Mouse (Mus musculus) T-helper 17 cell (primary cell): ENCODE measurements at regions not wholly inside any gene's neighbourhood (a gene's known extent, or its start where the extent isn't known, plus 50 kb on each side); places are given as distances from the start of the nearest gene placed in this dataset.

Source experiments
- in situ Hi-C, 2 experiments: fragments of 300-600 bp; cut with MboI, MseI; formaldehyde crosslinking; loops; 1 replicate in 1 of 2; 2 replicates in 1 of 2; pipeline ENCODE4 v1.15.1; 2025; ENCODE audit warnings: high pct_unique_total_duplicates in 2 of 2

DNA sequence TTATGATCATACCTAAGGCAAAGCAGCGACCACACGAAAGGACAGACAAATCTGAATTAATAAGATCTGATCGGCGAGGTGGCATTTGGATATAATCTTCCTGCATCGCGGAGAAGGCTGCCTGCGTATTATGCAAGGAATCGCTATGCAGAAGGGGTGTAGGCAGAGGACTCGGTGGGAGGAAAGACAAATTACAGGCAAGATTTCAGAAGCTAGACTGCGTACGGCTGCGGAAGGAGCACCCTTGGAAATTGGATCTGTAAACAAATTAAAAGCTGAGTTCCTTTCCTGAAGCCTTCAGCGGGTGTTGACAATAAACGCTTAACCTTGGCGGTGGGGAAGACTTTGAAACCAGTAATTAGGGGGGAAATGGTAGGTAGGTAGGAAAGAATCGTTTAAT is 257.3 kb downstream of the Barhl2 start:
- in situ Hi-C loops = no loop called here

DNA sequence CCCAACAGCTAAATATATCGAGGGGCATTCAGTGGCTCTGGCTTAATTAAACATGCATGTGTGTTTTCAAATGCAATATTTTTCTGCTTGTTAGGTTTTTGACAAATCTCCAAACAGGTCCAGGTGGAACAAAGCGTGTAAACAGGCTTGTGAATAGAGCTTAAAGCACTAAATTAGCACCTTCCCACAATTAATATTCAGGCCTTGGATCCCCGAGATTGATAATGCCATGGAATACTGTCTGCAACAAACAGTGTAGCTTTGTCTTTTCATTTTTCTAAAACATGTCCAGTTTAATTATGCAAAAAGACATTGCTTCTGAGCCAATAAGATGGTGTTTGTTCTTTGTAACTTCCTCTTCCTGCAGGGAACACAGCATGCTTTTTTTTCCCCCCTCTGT is 258.9 kb downstream of the Barhl2 start:
- in situ Hi-C loops = no loop called here

- in situ Hi-C loops = no loop called here
Measured at GRCm38 (mm10) chr5:106191141-106191540, 266.8 kb downstream of the Barhl2 start.

- in situ Hi-C loops = no loop called here
Measured at GRCm38 (mm10) chr5:106181726-106182125, 276.2 kb downstream of the Barhl2 start.

- in situ Hi-C loops = no loop called here
Measured at GRCm38 (mm10) chr5:106172162-106172561, 285.8 kb downstream of the Barhl2 start.

GRCm38 (mm10) chr5:106170405-106170804 is 287.6 kb downstream of the Barhl2 start:
- in situ Hi-C loops = no loop called here

DNA sequence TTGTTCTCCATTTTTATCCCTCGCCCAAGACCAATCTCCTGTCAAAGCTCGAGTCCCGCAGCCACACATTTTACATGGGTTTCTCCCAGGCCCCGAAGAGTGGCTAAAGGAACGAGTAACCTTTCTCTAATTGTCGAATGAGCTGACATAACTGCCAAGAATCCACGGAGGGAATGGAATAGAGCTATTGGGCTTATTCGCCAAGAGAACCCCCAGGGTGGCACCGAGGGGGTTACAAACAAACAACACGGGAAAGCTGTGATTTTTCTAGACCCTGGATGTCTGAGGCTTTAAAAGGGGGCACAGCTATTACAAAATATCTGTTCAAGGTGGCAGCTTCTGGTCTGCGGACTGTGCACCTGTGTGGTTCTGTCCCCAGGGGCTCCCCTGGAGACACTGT is 290.4 kb downstream of the Barhl2 start:
- in situ Hi-C loops = no loop called here

- in situ Hi-C loops = no loop called here
Measured at GRCm38 (mm10) chr5:106166266-106166665, 289.9 kb downstream of the Zfp326 start.

- in situ Hi-C loops = no loop called here
Measured at GRCm38 (mm10) chr5:106164190-106164589, 287.8 kb downstream of the Zfp326 start.

DNA sequence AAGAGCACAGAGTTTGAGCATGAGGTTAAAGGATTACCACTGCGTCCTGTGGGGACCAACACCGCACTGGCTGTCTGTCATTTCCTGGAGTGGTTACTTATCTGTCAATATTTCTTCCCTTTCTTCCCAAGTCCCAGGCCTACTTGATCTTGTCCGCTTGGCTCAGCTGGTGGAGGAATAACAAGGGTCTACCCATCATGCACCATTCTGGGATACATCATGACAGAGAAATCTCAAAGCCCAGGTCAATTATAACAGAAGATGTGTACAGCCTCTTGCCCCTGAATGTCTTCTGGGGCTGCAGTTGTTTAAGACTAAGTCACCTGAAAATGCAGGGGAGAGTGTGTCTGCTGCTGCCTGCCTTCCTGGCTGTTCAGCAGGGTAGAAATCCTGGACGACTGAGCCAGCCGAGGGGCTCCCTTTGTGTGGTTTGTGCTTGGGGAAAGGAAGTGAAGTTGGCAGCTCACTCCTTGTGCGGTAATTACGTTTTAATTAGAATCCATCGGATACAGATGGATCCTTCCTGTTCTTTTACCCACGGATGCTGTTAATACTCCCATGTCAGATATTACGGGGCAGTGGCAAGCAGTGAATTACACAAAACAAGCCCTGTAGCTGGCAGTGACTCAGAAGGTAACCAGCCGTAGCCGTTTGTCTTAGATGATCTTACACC is 286.8 kb downstream of the Zfp326 start:
- in situ Hi-C loops = no loop called here

GRCm38 (mm10) chr5:106139109-106139508 is 262.7 kb downstream of the Zfp326 start:
- in situ Hi-C loops = no loop called here

DNA sequence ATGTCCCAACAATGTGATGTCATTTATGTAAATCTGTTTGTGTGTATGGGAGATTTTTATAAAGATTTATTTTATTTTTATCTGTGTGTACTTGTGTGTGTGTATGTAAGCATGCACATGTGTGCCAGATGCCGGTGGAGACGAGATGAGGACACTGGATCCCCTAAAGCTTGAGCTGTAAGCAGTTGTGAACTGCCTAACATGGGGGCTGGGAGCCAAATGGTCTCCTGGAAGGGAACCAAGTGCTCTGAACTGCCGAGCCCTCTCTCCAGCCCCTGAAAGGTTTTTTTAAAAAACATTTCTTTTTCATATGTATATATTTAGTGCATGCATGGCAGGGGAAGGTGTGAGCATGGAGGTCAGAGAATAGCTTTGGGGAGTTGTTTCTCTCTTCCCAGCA is 246.6 kb downstream of the Zfp326 start:
- in situ Hi-C loops = no loop called here

DNA sequence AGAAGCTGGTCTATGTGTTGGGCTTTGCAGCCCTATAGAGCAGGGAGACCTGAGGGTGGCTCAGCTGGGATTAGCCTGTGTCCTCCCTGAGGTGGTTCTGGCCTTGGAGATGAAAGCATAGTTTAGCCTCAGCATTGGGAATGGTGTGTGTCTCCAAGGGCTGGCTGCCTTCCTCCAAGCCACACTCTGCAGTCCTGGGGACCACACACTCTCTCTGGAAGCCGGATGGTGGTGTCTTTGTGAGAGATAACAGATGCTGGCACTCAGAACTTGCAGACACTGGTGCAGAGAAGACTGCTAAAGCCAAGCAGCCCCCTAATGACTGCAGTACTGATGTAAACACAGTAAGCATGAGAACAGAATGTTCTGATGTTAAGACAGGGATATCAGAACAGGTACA is 243.2 kb downstream of the Zfp326 start:
- in situ Hi-C loops = no loop called here

DNA sequence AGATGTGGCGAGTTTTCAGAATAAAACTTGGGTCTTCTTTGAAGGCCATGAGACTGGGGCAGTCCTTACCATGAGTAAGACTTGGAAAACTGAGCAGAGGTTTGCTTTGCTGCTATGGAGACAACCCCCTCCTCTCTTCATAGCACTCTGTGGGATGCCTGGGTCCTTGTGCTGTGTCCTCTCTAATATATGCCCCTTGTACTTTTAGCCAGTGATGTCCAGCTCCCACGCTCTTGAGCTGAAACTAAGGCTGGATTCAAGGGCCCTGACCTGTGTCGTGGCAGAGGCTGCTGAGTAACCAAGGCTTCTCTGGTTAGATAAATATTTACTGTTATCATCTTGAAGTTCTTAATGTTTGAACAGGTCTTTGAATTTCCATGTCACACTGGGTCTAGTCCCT is 236.8 kb downstream of the Zfp326 start:
- in situ Hi-C loops = no loop called here

DNA sequence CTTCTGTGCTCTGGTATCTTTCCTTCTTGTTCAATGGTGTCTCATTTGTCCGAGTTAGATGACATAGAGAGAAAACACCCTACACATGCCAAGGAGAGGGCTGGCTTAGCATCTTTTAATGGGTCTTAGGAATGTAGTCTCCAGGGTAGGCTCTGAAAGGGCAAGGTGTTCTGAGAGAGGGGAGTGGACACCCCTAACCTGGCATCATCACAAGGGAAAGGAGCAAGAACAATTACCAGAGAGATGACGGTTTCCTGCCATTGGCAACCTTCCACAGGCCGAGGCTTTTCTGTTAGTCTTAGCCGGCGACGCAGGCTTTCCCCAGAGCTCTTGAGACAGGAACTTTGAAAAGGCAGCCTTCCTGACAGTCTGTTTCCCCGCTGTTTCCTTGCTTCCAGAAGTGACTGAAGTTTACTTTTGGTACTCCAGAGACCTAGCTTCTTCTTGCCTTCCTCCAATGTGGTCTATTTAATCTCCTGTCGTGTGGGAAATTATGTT is 232.2 kb downstream of the Zfp326 start:
- in situ Hi-C loops = no loop called here

DNA sequence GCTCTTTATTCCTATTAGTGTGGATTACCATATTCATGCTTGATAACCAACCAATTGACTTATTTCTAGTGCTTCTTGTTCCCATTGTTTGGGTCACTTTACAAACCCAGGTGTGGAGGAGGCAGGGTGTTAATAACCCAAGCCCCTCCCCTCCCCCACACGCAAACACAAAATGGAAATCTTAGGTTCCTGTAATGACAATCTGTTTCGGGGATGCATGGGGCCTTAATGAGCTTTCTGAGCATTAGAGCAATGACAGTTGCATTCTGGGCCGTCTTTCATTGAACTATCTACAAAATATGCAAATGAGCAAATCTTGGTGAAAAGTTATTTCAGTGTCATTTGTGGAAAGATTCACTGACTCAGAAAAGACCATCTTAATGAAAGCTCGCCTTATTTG is 225.9 kb downstream of the Zfp326 start:
- in situ Hi-C loops = no loop called here

- in situ Hi-C loops = no loop called here
Measured at GRCm38 (mm10) chr5:106098887-106099286, 222.5 kb downstream of the Zfp326 start.

- in situ Hi-C loops = no loop called here
Measured at GRCm38 (mm10) chr5:106089332-106089731, 213.0 kb downstream of the Zfp326 start.

DNA sequence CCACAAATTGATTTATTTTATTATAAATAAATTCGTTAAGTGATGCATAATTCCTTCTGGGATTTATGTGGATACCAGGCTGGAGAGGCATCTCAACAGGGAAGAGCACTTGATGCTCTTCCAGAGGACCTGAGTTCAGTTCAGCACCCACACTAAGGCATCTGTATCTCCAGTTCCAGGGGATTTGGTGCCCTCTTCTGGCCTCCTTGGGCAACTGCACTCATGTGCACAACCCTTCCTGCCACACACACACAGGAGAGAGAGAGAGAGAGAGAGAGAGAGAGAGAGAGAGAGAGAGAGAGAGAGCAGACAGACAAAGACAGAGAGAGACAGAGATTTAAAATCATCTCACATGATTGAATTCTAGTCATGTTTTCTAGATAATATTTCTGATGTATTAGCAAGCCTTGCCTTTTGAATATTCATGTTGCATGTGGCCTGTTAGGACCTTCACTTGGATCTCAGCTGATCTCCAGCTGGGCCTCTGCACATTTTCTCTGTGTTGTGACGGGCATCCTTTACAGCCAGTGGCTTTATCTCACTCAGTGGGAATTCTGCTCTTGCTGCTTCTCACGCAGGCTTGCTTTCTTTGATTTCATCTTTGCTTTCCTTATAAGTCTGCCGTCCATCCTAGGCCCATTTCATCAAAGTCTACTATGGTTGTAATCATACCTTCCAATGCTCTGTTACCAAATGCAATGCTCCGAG is 212.3 kb downstream of the Zfp326 start:
- in situ Hi-C loops = no loop called here

DNA sequence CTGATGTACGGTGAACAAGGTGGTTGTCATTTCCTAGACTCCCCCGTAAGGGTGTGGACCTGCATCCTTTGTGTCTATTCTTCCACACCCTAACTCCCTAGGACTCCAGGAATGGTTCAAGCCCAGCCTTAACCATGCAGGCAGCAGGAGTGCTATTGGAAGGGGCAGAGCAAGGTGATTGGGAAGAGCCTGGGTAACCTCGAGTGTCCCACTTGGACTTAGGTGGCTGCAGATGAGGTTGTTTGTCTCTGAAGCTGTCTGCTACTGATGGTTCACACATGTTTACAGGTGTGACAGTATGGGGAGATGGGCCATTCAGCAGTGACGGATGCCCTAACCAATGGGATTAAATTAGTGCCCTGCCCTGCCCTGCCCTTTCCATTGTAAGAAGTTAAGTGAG is 207.4 kb downstream of the Zfp326 start:
- in situ Hi-C loops = no loop called here

DNA sequence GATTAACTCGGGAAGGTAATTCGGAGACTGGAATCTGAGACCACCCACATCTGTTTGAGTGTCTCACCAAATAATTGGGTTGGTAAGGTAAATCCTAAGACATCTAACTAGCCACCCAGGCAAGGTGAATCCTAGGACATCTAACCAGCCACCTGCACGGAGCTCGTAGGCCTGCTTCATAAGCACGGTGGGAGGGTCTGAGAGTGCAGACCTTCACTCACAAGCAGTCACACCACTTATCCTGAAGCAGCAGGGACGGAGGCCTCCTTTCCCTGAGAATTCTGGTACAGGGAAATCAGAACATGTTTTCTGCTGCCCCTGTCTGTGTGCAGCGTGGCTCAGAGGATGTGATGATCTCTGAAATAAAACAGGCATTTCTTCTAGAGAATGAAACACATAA is 206.5 kb downstream of the Zfp326 start:
- in situ Hi-C loops = no loop called here

DNA sequence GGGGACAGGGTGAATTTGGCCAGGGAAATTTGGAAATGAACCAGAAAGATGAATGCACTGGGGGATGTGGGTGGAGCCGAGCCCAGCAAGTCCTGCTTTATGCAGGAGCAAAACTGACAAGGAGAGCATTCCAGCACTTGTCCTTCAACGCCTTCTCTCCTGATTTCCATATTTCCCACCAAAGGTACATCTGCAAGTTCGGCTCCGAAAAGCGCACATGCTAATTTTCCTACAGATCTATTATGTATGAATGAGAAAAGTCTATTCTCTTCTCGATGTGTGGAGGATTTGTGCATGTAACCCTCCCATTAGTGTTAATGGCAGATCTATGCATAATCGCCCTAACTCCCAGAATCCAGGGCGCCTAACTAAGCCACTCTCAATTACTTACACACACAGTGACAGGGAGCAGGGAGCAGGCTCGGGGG is 190.8 kb downstream of the Zfp326 start:
- in situ Hi-C loops = no loop called here

- in situ Hi-C loops = no loop called here
Measured at GRCm38 (mm10) chr5:106066706-106067105, 190.3 kb downstream of the Zfp326 start.
